ENCODE assay signal across 8 mouse cellular contexts in the genomic region with DNA sequence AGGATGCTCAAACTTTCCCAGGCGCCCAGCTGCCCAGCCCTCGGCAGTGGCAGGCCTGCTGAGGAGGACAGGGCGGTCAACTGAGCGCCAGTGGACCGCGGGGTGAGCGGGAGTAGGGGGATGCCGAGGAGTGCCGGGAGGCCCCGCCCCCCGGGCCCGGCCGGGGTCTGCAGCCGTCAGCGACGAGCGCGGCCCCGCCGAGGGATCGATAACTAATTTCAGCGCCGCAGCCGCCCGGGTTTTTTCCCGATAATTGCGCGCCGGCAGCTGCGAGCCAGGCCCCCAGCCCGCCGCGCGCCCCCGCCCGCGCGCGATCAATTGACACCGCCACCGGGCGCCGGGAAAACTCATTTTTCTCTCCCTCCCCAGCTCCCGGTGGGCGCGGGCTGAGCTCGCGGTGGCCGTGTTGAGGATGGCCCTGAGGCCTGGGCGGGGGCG. TPM values are rescaled to one million over a fixed set of nuclear protein-coding genes. Genes with fewer than 3 reads are reported as not detected.
DNase-seq lines count a peak whose midpoint lies in the region; ATAC-seq and TF ChIP-seq lines count a peak whose summit lies in the region.

No protein-coding gene starts in this region.

- no peak for TF ChIP-seq CTCF in ES-Bruce4 (IDR thresholded peaks at IDR 0.05; ENCODE audit: low read depth, low read length)

- H3K9ac ChIP-seq in ES-Bruce4 (ENCODE audit: low read depth, poor library complexity, severe bottlenecking): peak overlapping the region; percentile 59
- H3K9ac ChIP-seq in embryonic facial prominence, embryonic 14.5 days (ENCODE audit: low read depth, low read length): peak overlapping the region; percentile 74
- peak overlapping the region; percentile 77 for H3K9ac ChIP-seq in neural tube, embryonic 13.5 days

- DNase-seq in heart, embryonic 10.5 days (ENCODE audit: low spot score): no peak
- no peak for DNase-seq in heart, adult 18-20 months
- no peak for DNase-seq in embryonic facial prominence, embryonic 14.5 days (ENCODE audit: low spot score)
- peak; percentile 66 for DNase-seq in limb, embryonic 10.5 days (ENCODE audit: low spot score)
- no peak for DNase-seq in frontal cortex, postnatal 14 days (ENCODE audit: low spot score in 2 of 2)
- DNase-seq in gastrocnemius, postnatal 36 days: no peak

- H3K36me3 ChIP-seq in heart, embryonic 10.5 days: no peaks in the 10 kb centered on the region
- no peaks in the 10 kb centered on the region for H3K36me3 ChIP-seq in ES-Bruce4 (ENCODE audit: control insufficient read depth, insufficient read depth, low read length, poor library complexity, severe bottlenecking)
- H3K36me3 ChIP-seq in embryonic facial prominence, embryonic 14.5 days (ENCODE audit: control insufficient read depth, insufficient read depth, low read length): no peaks in the 10 kb centered on the region
- no peaks in the 10 kb centered on the region for H3K36me3 ChIP-seq in limb, embryonic 10.5 days
- H3K36me3 ChIP-seq in neural tube, embryonic 13.5 days: no peaks in the 10 kb centered on the region

- ATAC-seq in embryonic facial prominence, embryonic 14.5 days (ENCODE audit: low read depth): peak; percentile 30; the same call in 1 of the 2 replicates
- ATAC-seq in neural tube, embryonic 13.5 days (ENCODE audit: low read depth): no peak; the same call in 1 of the 2 replicates

- no peaks in the 10 kb centered on the region for H3K9me3 ChIP-seq in heart, embryonic 10.5 days
- no peaks in the 10 kb centered on the region for H3K9me3 ChIP-seq in ES-Bruce4 (replicated peaks; ENCODE audit: control insufficient read depth, insufficient read depth, low read length, poor library complexity, severe bottlenecking)
- H3K9me3 ChIP-seq in embryonic facial prominence, embryonic 14.5 days (ENCODE audit: control insufficient read depth, low read length): no peaks in the 10 kb centered on the region
- no peaks in the 10 kb centered on the region for H3K9me3 ChIP-seq in limb, embryonic 10.5 days (replicated peaks)
- H3K9me3 ChIP-seq in neural tube, embryonic 13.5 days: no peaks in the 10 kb centered on the region

- no peaks in the 10 kb centered on the region for H3K27me3 ChIP-seq in heart, embryonic 10.5 days (ENCODE audit: insufficient read depth, poor library complexity, severe bottlenecking)
- 0 out of 2 replicates have a peak, but pooled peaks cover 1% of the 10 kb centered on the region for H3K27me3 ChIP-seq in ES-Bruce4 (ENCODE audit: control insufficient read depth, insufficient read depth, low read length, poor library complexity, severe bottlenecking)
- H3K27me3 ChIP-seq in embryonic facial prominence, embryonic 14.5 days (replicated peaks; ENCODE audit: control insufficient read depth, insufficient read depth, low read length): no peaks in the 10 kb centered on the region
- H3K27me3 ChIP-seq in limb, embryonic 10.5 days (ENCODE audit: low read depth, poor library complexity, severe bottlenecking): 0 out of 2 replicates have a peak, but pooled peaks cover 5% of the 10 kb centered on the region
- H3K27me3 ChIP-seq in neural tube, embryonic 13.5 days: no peaks in the 10 kb centered on the region

- H3K4me1 ChIP-seq in heart, embryonic 10.5 days: peaks cover 58% of the 10 kb centered on the region
- H3K4me1 ChIP-seq in ES-Bruce4 (ENCODE audit: control insufficient read depth, insufficient read depth, low read length): peaks cover 6% of the 10 kb centered on the region
- H3K4me1 ChIP-seq in embryonic facial prominence, embryonic 14.5 days (ENCODE audit: control insufficient read depth, insufficient read depth, low read length): peaks cover 13% of the 10 kb centered on the region
- H3K4me1 ChIP-seq in limb, embryonic 10.5 days: peaks cover 50% of the 10 kb centered on the region
- H3K4me1 ChIP-seq in neural tube, embryonic 13.5 days (replicated peaks): peaks cover 43% of the 10 kb centered on the region

- 1% methylated on average over 41 of the region's 51 CpGs for WGBS in heart, embryonic 10.5 days
- WGBS in embryonic facial prominence, embryonic 14.5 days: 0% methylated on average over 5 of the region's 51 CpGs
- under 1% methylated on average over 50 of the region's 51 CpGs for WGBS in limb, embryonic 10.5 days
- WGBS in neural tube, embryonic 13.5 days: 1% methylated on average over 51 of the region's 51 CpGs

- no peak for TF ChIP-seq EP300 in ES-Bruce4 (IDR thresholded peaks at IDR 0.05; ENCODE audit: insufficient read depth, low read depth, low read length)

- H3K4me2 ChIP-seq in embryonic facial prominence, embryonic 14.5 days (ENCODE audit: low read depth, low read length): peak overlapping the region; percentile 97
- peak overlapping the region; percentile 76 for H3K4me2 ChIP-seq in neural tube, embryonic 13.5 days

- intact Hi-C loops in gastrocnemius, postnatal 36 days (cut with DNase I): loop anchor here (5.0 kb wide), 1 partner anchor 49 kb away; no protein-coding TSS in a partner anchor

- H3K27ac ChIP-seq in heart, embryonic 10.5 days: peak overlapping the region; percentile 97
- no peak overlapping the region for H3K27ac ChIP-seq in ES-Bruce4 (ENCODE audit: insufficient read depth, low read length)
- H3K27ac ChIP-seq in embryonic facial prominence, embryonic 14.5 days (replicated peaks; ENCODE audit: low read depth, low read length): peak overlapping the region; percentile 80
- peak overlapping the region; percentile 84 for H3K27ac ChIP-seq in limb, embryonic 10.5 days
- peak overlapping the region; percentile 89 for H3K27ac ChIP-seq in neural tube, embryonic 13.5 days (replicated peaks)

- TF ChIP-seq POLR2A in ES-Bruce4 (IDR thresholded peaks at IDR 0.05; ENCODE audit: insufficient read depth, low read length): no peak

- H3K4me3 ChIP-seq in heart, embryonic 10.5 days: peak overlapping the region; percentile 67
- H3K4me3 ChIP-seq in ES-Bruce4 (ENCODE audit: low read depth, low read length): peak overlapping the region; percentile 45
- peak overlapping the region; percentile 54 for H3K4me3 ChIP-seq in embryonic facial prominence, embryonic 14.5 days (ENCODE audit: low read depth, low read length)
- H3K4me3 ChIP-seq in limb, embryonic 10.5 days: peak overlapping the region; percentile 58
- H3K4me3 ChIP-seq in neural tube, embryonic 13.5 days: peak overlapping the region; percentile 44

RNA-seq across cellular contexts. Expression of a gene that starts 32.1 kb away (rescaled TPM):
- polyA plus RNA-seq in heart, embryonic 10.5 days (2016; fragmentation: Nextera tagmentation; extraction: Ambion mirVana): 1.3 and 1.8 TPM in 2 replicates
- under 1 TPM; 0.49 to 0.74 TPM for total RNA-seq in heart, adult 18-20 months (2021)
- polyA plus RNA-seq in ES-Bruce4 (2011; ENCODE audit: insufficient read depth, insufficient read length, low read depth, missing spikeins): 2.2 and 2.4 TPM in 2 replicates
- polyA plus RNA-seq in embryonic facial prominence, embryonic 14.5 days (2014; fragmentation: Nextera tagmentation; extraction: Ambion mirVana): 1.9 and 2.5 TPM in 2 replicates
- 2.1 and 4.0 TPM in 2 replicates for polyA plus RNA-seq in limb, embryonic 10.5 days (2016; fragmentation: Nextera tagmentation; extraction: Ambion mirVana)
- 0.91 and 1.3 TPM in 2 replicates for polyA plus RNA-seq in neural tube, embryonic 13.5 days (2015; fragmentation: Nextera tagmentation; extraction: Ambion mirVana)
- total RNA-seq in gastrocnemius, postnatal 36 days (2021): 1 to 10 TPM; 1.3 to 5.3 TPM

RNA-seq across cellular contexts. Expression of a gene that starts 36.2 kb away (rescaled TPM):
- polyA plus RNA-seq in heart, embryonic 10.5 days (2016; fragmentation: Nextera tagmentation; extraction: Ambion mirVana): 102 and 116 TPM in 2 replicates
- 10 to 100 TPM; 22.6 to 29.2 TPM for total RNA-seq in heart, adult 18-20 months (2021)
- 42.6 and 46.3 TPM in 2 replicates for polyA plus RNA-seq in ES-Bruce4 (2011; ENCODE audit: insufficient read depth, insufficient read length, low read depth, missing spikeins)
- 81.7 and 85.6 TPM in 2 replicates for polyA plus RNA-seq in embryonic facial prominence, embryonic 14.5 days (2014; fragmentation: Nextera tagmentation; extraction: Ambion mirVana)
- 138 and 141 TPM in 2 replicates for polyA plus RNA-seq in limb, embryonic 10.5 days (2016; fragmentation: Nextera tagmentation; extraction: Ambion mirVana)
- polyA plus RNA-seq in neural tube, embryonic 13.5 days (2015; fragmentation: Nextera tagmentation; extraction: Ambion mirVana): 101 and 107 TPM in 2 replicates
- 10 to 100 TPM; 13.0 to 15.9 TPM for total RNA-seq in gastrocnemius, postnatal 36 days (2021)

RNA-seq across cellular contexts. Expression of a gene that starts 58.7 kb away (rescaled TPM):
- polyA plus RNA-seq in heart, embryonic 10.5 days (2016; fragmentation: Nextera tagmentation; extraction: Ambion mirVana): 31.3 and 40.1 TPM in 2 replicates
- total RNA-seq in heart, adult 18-20 months (2021): 1 to 10 TPM; 6.6 to 7.4 TPM
- polyA plus RNA-seq in ES-Bruce4 (2011; ENCODE audit: insufficient read depth, insufficient read length, low read depth, missing spikeins): 18.4 and 19.9 TPM in 2 replicates
- polyA plus RNA-seq in embryonic facial prominence, embryonic 14.5 days (2014; fragmentation: Nextera tagmentation; extraction: Ambion mirVana): 26.6 and 30.4 TPM in 2 replicates
- polyA plus RNA-seq in limb, embryonic 10.5 days (2016; fragmentation: Nextera tagmentation; extraction: Ambion mirVana): 59.4 and 61.3 TPM in 2 replicates
- polyA plus RNA-seq in neural tube, embryonic 13.5 days (2015; fragmentation: Nextera tagmentation; extraction: Ambion mirVana): 38.2 and 39.8 TPM in 2 replicates
- 1 to 10 TPM; 6.6 to 7.6 TPM for total RNA-seq in gastrocnemius, postnatal 36 days (2021)
